Comparison of ENCODE assay signal across 29 mouse cellular contexts in genomic region chr3:86001271-86001670, GRCm38 (mm10). TPM values are rescaled to one million over a fixed set of nuclear protein-coding genes. Genes with fewer than 3 reads are reported as not detected.
"Had no signal": no experiment of that assay in that cellular context is flagged by ENCODE, and none has a peak within 500 bp of the region (broad histone marks: within the 10 kb centered on the region; RNA-seq: fewer than 3 reads in every experiment).

No protein-coding gene starts in this region.

- H3K9ac ChIP-seq: limb, embryonic 12.5 days; limb, embryonic 15.5 days had no signal

- H3K9me3 ChIP-seq: limb, embryonic 12.5 days; limb, embryonic 15.5 days had no signal

- H3K27ac ChIP-seq: hindbrain, postnatal 0 days; kidney, postnatal 0 days; layer of hippocampus, adult 2 months; limb, embryonic 12.5 days; limb, embryonic 15.5 days; macrophage had no signal

- H3K36me3 ChIP-seq: limb, embryonic 15.5 days had no signal

- ATAC-seq: hindbrain, postnatal 0 days; inflammation-experienced regulatory T-cells, adult 6 months; intestine, embryonic 16.5 days had no signal

- H3K4me3 ChIP-seq: layer of hippocampus, adult 2 months; limb, embryonic 12.5 days; limb, embryonic 15.5 days; megakaryocyte, embryonic 14.5 days had no signal

- DNase-seq: kidney, adult 2 months; kidney, postnatal 25 days; layer of hippocampus, adult 9-11 months; left cerebral cortex, postnatal 4 days; lung, adult 2 months; lung, postnatal 10 days; midbrain, embryonic 14.5 days; thymus, adult 2 months; thymus, postnatal 25 days had no signal

- H3K4me1 ChIP-seq: limb, embryonic 12.5 days; limb, embryonic 15.5 days had no signal

- H3K27me3 ChIP-seq: limb, embryonic 12.5 days; limb, embryonic 15.5 days; megakaryocyte, embryonic 14.5 days had no signal

- H3K4me2 ChIP-seq: limb, embryonic 12.5 days; limb, embryonic 15.5 days; midbrain, embryonic 11.5 days had no signal

RNA-seq across cellular contexts. Expression of gene Prss48, which starts 1.0 kb away (rescaled TPM):
- total RNA-seq: hindbrain, postnatal 0 days; layer of hippocampus, adult 2 months; layer of hippocampus, postnatal 25 days; left cerebral cortex, adult 18-20 months; left cerebral cortex, postnatal 4 days; midbrain, postnatal 0 days had no signal
- polyA plus RNA-seq: hindbrain, postnatal 0 days; inflammation-experienced regulatory T-cells, adult 6 months; intestine, embryonic 16.5 days; kidney, adult 2 months; kidney, embryonic 14.5 days; kidney, postnatal 0 days; large intestine, adult 2 months; limb, embryonic 12.5 days; limb, embryonic 15.5 days; lung, adult 2 months; macrophage; midbrain, embryonic 11.5 days; midbrain, embryonic 14.5 days; midbrain, postnatal 0 days; neural tube, embryonic 11.5 days; neural tube, embryonic 14.5 days; small intestine, adult 2 months; spleen, adult 2 months; stomach, embryonic 16.5 days; thymus, adult 2 months had no signal
